Mouse (Mus musculus) G1E (cell line): Measurements from ENCODE around the gene Mrpl18. TPM values are rescaled to one million over a fixed set of nuclear protein-coding genes. Genes with fewer than 3 reads are reported as not detected.
"Not testable (repeated sequence)": the region's sequence is repeated elsewhere in the genome, so short reads cannot be mapped to it uniquely, and the experiment has no call there.

ENCODE experiments used
- ATAC-seq: 2 replicates; pipeline ENCODE4 v1.8.0; 2016; ENCODE audit warnings: mild to moderate bottlenecking; ENCODE audit not compliant: insufficient number of reproducible peaks, poor library complexity, low FRiP score, severe bottlenecking; ENCODE audit errors: extremely low read depth
- DNase-seq: peaks from one replicate; pipeline ENCODE4 v3.0.0; 2012; ENCODE audit warnings: low spot score
- H3K27me3 ChIP-seq: 2 replicates; pipeline ENCODE4 v1.6.1; 2012; ENCODE audit warnings: mild to moderate bottlenecking, low read length, inconsistent platforms; ENCODE audit not compliant: insufficient read depth
- H3K36me3 ChIP-seq: replicated peaks from 2 replicates; pipeline ENCODE3; 2012; ENCODE audit warnings: mild to moderate bottlenecking, inconsistent platforms
- H3K4me1 ChIP-seq: 2 replicates; pipeline ENCODE4 v1.6.1; 2012; ENCODE audit warnings: low read depth, low read length, inconsistent platforms, mixed read lengths; ENCODE audit not compliant: insufficient read depth
- H3K4me3 ChIP-seq: 2 replicates; pipeline ENCODE4 v1.5.1; 2012; ENCODE audit warnings: low read depth, mild to moderate bottlenecking, inconsistent platforms, low read length, moderate library complexity, mixed read lengths
- H3K9me3 ChIP-seq: replicated peaks from 2 replicates; pipeline ENCODE4 v1.6.1; 2012; ENCODE audit warnings: inconsistent platforms
- CTCF ChIP-seq: IDR thresholded peaks from 2 replicates; pipeline ENCODE4 v1.5.1; 2012; ENCODE audit warnings: low read depth, low read length, inconsistent platforms, mixed read lengths
- GATA1 ChIP-seq: IDR thresholded peaks from 2 replicates; pipeline ENCODE4 v1.6.1; 2012; ENCODE audit warnings: borderline replicate concordance, low read length, inconsistent platforms, mixed read lengths
- GATA2 ChIP-seq: IDR thresholded peaks from 2 replicates; pipeline ENCODE4 v1.6.1; 2012; ENCODE audit warnings: low read depth, low read length, inconsistent platforms, borderline replicate concordance
- POLR2AphosphoS5 ChIP-seq: IDR thresholded peaks from 2 replicates; pipeline ENCODE4 v1.6.1; 2012; ENCODE audit warnings: low read depth, low read length, inconsistent platforms; ENCODE audit not compliant: insufficient replicate concordance
- TAL1 ChIP-seq: conservative IDR thresholded peaks from 2 replicates; pipeline ENCODE4 v1.6.1; 2012; ENCODE audit warnings: low read depth, low read length, inconsistent platforms, mixed read lengths
- polyA plus RNA-seq: library from polyadenylated mRNA; stranded (reverse); fragments of >175 nt; gene quantifications from 2 replicates; pipeline ENCODE4 v1.2.3, GENCODE M21; 2012
- total RNA-seq, 2 experiments: library from RNA; stranded (forward) in 1 of 2; stranded (reverse) in 1 of 2; fragments of 200-1000 nt in 1 of 2; fragments of >200 nt in 1 of 2; fragmentation: Nextera tagmentation in 1 of 2; gene quantifications; 2 replicates each; pipeline ENCODE4 v1.2.3; 2014 to 2017

The Mrpl18 gene
- total and polyA plus RNA-seq, 3 experiments = 103 to 227 (median 114) TPM

DNA sequence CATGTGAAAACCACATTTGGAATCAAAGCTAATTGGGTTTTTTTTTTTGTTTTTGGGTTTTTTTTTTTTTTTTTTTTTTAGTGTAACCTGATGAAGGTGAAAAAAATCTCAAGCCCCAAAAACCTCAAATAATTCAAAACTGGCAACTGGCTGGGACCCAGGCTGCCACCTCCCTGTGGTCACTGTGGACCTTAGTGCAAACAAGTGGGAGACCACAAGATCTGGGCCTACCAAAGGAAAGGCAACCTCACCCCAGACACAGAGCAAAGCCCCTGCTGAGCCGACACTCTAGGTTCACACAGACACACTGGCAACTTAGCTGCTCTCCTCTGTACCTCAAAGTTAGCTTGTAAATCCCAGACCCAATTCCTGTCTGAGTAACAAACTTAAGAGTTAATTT, 11.8 kb downstream of the Mrpl18 start:
- no peak for ATAC-seq
- H3K4me1 ChIP-seq = no peaks in the 10 kb centered on the region
- TF ChIP-seq CTCF (no peak), GATA2 (no peak), POLR2AphosphoS5 (no peak), TAL1 (no peak), GATA1 (no peak)
- H3K36me3 ChIP-seq = peaks cover 73% of the 10 kb centered on the region
- H3K9me3 ChIP-seq = no peaks in the 10 kb centered on the region
- no peak for DNase-seq
- no peaks in the 10 kb centered on the region for H3K27me3 ChIP-seq
- no peak overlapping the region for H3K4me3 ChIP-seq

DNA sequence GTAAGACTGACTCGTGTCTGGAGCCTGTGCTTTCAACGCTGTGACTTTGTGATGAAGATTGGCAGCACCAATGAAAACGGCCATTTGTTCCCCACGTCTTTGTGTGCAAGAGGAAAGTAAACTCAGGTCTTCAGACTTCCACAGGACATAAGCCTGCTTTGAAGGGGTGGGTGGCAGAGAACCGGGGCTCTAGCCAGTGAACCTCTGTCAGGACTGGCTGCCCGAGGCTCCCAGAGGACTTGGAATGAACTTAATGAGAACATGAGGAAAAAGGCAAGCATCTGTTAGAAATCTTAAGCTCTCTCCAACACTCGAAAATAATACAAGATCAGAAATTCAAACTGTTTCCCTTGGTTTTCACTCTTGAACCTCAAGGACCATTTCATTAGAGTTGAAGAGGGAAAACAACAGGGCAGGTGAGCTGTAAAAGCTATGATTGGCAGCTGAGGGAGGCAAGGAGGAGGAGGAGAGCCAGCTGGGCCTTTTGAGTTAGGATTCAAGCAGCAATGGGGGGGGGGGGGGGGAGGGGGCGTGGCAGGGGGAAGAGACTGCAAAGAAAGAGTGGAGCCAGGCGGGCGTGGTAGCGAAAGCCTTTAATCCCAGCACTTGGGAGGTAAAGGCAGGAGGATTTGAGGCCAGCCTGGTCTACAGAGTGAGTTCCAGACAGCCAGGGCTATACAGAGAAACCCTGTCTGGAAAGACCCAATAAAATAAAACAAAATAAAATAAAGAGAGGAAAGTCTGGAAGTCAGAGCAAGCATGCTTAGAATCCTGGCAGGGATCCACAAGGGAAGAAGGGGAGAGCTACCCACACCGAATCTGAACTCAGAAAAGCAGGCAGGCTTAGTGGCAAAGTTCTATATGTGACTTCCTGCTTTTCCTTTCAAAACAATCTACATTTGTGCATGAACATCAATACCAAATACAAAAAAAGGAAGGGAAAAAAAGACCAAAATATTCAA, 12.5 kb downstream of the Mrpl18 start:
- H3K36me3 ChIP-seq = peaks cover 74% of the 10 kb centered on the region
- TF ChIP-seq TAL1 (no peak), POLR2AphosphoS5 (no peak), GATA2 (no peak), GATA1 (no peak), CTCF (no peak)
- DNase-seq (no peak), ATAC-seq (no peak)
- H3K27me3 ChIP-seq = no peaks in the 10 kb centered on the region
- no peak overlapping the region for H3K4me3 ChIP-seq
- H3K9me3 ChIP-seq = no peaks in the 10 kb centered on the region
- no peaks in the 10 kb centered on the region for H3K4me1 ChIP-seq

DNA sequence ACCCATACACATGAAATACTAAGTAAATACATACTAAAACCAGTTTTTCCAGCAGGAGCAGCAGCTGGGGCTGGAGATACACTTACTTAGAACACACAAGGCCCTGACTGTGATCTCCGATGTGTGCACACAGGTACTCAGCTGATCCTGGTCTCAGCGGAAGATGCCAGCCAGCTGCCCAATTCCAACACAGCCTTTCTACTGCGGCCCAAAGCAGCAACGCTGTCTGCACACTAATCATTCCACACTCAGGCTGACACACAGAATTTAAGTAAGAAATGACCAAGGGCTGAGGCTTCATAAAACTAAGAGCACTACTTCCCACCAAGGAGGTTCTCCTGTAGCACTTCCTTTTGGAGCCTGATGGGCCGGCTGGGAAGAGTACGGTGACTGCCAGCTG, 13.9 kb downstream of the Mrpl18 start:
- ATAC-seq (no peak), DNase-seq (no peak)
- TF ChIP-seq TAL1 (no peak), CTCF (no peak), GATA2 (no peak), POLR2AphosphoS5 (no peak), GATA1 (no peak)
- Histone ChIP-seq H3K36me3 (peaks cover 72% of the 10 kb centered on the region), H3K27me3 (no peaks in the 10 kb centered on the region), H3K4me3 (no peak overlapping the region), H3K4me1 (no peaks in the 10 kb centered on the region), H3K9me3 (no peaks in the 10 kb centered on the region)

DNA sequence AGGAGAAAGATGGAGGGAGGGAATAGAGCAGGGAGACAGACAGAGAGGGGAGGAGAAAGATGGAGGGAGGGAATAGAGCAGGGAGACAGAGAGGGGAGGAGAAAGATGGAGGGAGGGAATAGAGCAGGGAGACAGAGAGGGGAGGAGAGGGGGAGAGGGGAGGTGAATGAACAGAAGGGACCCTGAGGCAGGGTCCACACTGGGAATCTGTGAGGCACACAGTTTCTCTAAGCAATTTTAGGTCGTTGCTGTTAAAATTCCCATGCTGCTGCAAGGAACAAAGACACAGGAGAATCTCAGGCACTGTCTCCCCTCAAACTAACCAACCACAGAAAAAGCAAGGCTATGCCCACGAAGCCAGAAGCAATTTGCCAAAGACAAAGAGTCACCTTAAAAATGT, 17.5 kb downstream of the Mrpl18 start:
- H3K4me1 ChIP-seq, H3K27me3 ChIP-seq, ATAC-seq, H3K9me3 ChIP-seq, H3K4me3 ChIP-seq, DNase-seq: not testable (repeated sequence)
- H3K36me3 ChIP-seq = peaks cover 75% of the 10 kb centered on the region

DNA sequence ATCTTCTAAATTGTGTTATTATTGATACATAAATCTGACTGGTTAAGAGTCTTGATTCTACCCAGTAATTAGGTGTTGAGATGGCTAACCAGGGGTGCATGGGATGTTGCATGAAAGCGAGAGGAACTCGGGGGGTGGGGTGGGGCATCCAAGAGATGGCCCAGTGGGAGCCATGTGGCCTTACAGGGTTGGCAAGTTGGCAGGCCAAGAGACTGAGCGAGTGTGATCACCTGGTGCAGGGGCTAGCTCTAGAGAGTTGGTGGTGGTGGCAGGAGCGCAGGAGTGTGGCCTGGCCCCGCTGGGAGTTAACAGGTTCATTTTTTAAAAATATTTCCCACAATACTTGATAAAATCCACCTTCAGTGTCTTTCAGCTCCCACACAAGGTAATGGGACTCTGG, 18.5 kb downstream of the Mrpl18 start:
- no peaks in the 10 kb centered on the region for H3K9me3 ChIP-seq
- H3K36me3 ChIP-seq = peaks cover 73% of the 10 kb centered on the region
- TF ChIP-seq CTCF (no peak), POLR2AphosphoS5 (no peak), TAL1 (no peak), GATA1 (no peak), GATA2 (no peak)
- H3K4me3 ChIP-seq = no peak overlapping the region
- ATAC-seq = no peak
- no peak for DNase-seq
- H3K4me1 ChIP-seq = no peaks in the 10 kb centered on the region
- H3K27me3 ChIP-seq = no peaks in the 10 kb centered on the region

DNA sequence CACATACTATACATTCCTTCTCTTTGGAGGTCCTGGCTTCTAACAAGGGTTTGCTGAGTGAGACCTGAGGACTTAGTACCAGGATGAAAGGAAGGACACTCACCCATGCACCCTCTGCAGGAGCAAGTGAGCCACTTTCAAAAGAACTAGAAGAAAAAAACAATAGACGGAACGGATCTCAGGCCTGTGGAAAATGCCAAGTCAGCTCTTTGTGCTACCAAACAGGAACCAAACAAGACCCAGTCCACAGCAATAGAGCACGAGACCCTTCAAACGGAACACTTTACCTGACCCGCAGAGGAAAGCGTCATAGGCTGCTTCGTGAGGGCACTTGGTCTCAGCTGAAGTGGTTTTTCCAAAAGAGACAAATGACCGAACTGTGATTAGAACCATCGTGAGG, 24.1 kb downstream of the Mrpl18 start:
- H3K4me3 ChIP-seq = no peak overlapping the region
- no peaks in the 10 kb centered on the region for H3K9me3 ChIP-seq
- no peak for TF ChIP-seq TAL1
- TF ChIP-seq CTCF = no peak
- no peak for TF ChIP-seq GATA2
- TF ChIP-seq GATA1 = no peak
- no peak for TF ChIP-seq POLR2AphosphoS5
- ATAC-seq (no peak), DNase-seq (no peak)
- H3K27me3 ChIP-seq = no peaks in the 10 kb centered on the region
- H3K36me3 ChIP-seq = peaks cover 86% of the 10 kb centered on the region
- no peaks in the 10 kb centered on the region for H3K4me1 ChIP-seq
